Mouse (Mus musculus) testis, adult 2 months (tissue): Measurements from ENCODE around the gene Cd151.

Source experiments
- CTCF ChIP-seq: fragments of 200-500 bp; IDR thresholded peaks from 2 replicates; pipeline ENCODE4 v1.5.1; 2012; ENCODE audit warnings: low read depth, mild to moderate bottlenecking, inconsistent platforms, low read length, moderate library complexity; ENCODE audit not compliant: control insufficient read depth, insufficient read depth, insufficient replicate concordance
- POLR2A ChIP-seq: fragments of 200-500 bp; IDR thresholded peaks from 2 replicates; pipeline ENCODE4 v1.6.1; 2012; ENCODE audit warnings: low read depth, mild to moderate bottlenecking, inconsistent platforms, low read length, moderate library complexity; ENCODE audit not compliant: control insufficient read depth

GRCm38 (mm10) chr7:141443828-141444237, 23.4 kb upstream of the Cd151 start, which contains the start of gene Pidd1:
- TF ChIP-seq CTCF (no peak), POLR2A (no peak)
